Mouse (Mus musculus): ENCODE measurements at regions not wholly inside any gene's neighbourhood (a gene's known extent, or its start where the extent isn't known, plus 50 kb on each side); places are given as distances from the start of the nearest gene placed in this dataset.

DNA sequence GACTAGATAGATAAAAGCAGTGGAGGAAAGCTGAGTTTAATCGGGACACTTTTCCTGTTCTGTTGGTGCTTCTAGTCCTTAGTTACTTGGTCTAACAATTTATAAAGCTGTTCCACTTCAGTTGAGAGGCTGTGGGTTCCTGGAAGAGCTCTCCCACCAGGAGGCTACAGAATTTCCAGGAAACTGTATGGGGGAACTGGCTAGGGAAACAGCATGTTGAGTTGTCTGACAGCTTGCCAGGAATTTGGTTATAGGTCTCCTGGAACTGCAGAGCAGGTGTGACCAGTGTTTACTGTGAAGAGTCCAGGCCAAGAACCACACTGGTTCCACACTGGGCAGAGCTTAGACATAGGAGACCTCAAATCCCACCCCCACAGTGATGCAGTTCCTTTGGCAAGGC is 65.0 kb upstream of the Pik3cg start:
- DNase-seq: no peak
- no peak overlapping the region for H3K4me3 ChIP-seq (replicated peaks; ENCODE audit: insufficient read depth, low read depth, low read length)
- H3K27ac ChIP-seq (ENCODE audit: insufficient read depth, low read length): no peak overlapping the region
- TF ChIP-seq POLR2A (IDR thresholded peaks at IDR 0.05; ENCODE audit: borderline replicate concordance, insufficient read depth, low read length) (no peak), CTCF (IDR thresholded peaks at IDR 0.05; ENCODE audit: borderline replicate concordance, insufficient read depth, low read depth, low read length) (no peak)
- H3K4me1 ChIP-seq (ENCODE audit: control insufficient read depth, insufficient read depth, low read length): no peaks in the 10 kb centered on the region
- WGBS: 91% methylated on average over 1 of the region's 1 CpGs
- H3K27me3 ChIP-seq (ENCODE audit: control insufficient read depth, insufficient read depth, low read length): no peaks in the 10 kb centered on the region

GRCm38 (mm10) chr12:32279861-32280260 is 71.4 kb upstream of the Pik3cg start:
- Histone ChIP-seq H3K4me3 (replicated peaks; ENCODE audit: insufficient read depth, low read depth, low read length) (no peak overlapping the region), H3K4me1 (ENCODE audit: control insufficient read depth, insufficient read depth, low read length) (no peaks in the 10 kb centered on the region; the same call in 1 of the 2 replicates), H3K27ac (ENCODE audit: insufficient read depth, low read length) (no peak overlapping the region), H3K27me3 (ENCODE audit: control insufficient read depth, insufficient read depth, low read length) (no peaks in the 10 kb centered on the region)
- no peak for TF ChIP-seq CTCF (IDR thresholded peaks at IDR 0.05; ENCODE audit: borderline replicate concordance, insufficient read depth, low read depth, low read length)
- no peak for TF ChIP-seq POLR2A (IDR thresholded peaks at IDR 0.05; ENCODE audit: borderline replicate concordance, insufficient read depth, low read length)
- no peak for DNase-seq
- WGBS: 9% methylated on average over 4 of the region's 4 CpGs

DNA sequence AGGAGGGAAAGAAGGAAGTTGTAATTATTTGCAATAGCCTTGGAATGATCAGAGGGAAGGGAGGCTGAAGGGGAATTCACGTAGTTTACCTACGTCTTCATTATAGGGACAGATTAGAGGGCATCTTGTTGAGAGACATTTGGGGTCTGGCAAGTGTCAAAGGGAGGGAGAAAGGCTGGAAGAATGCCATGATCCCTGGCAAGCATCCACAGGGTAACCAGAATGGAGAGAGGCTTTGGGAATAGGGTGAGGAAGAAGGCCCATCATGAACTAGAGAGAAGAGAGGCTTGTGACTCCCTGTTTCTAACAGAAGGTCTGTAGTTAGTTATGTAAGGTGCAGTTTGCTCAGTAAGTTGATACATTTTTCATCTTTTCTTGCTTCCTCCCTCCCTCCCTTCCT is 71.8 kb upstream of the Pik3cg start:
- Histone ChIP-seq H3K27ac (ENCODE audit: insufficient read depth, low read length) (no peak overlapping the region), H3K27me3 (ENCODE audit: control insufficient read depth, insufficient read depth, low read length) (no peaks in the 10 kb centered on the region), H3K4me3 (replicated peaks; ENCODE audit: insufficient read depth, low read depth, low read length) (no peak overlapping the region), H3K4me1 (ENCODE audit: control insufficient read depth, insufficient read depth, low read length) (no peaks in the 10 kb centered on the region; the same call in 1 of the 2 replicates)
- WGBS: 28% methylated on average over 2 of the region's 2 CpGs
- no peak for DNase-seq
- TF ChIP-seq POLR2A (IDR thresholded peaks at IDR 0.05; ENCODE audit: borderline replicate concordance, insufficient read depth, low read length) (no peak), CTCF (IDR thresholded peaks at IDR 0.05; ENCODE audit: borderline replicate concordance, insufficient read depth, low read depth, low read length) (no peak)

GRCm38 (mm10) chr12:32282371-32283163 is 74.1 kb upstream of the Pik3cg start:
- H3K4me1 ChIP-seq (ENCODE audit: control insufficient read depth, insufficient read depth, low read length): no peaks in the 10 kb centered on the region; the same call in 1 of the 2 replicates
- no peak overlapping the region for H3K4me3 ChIP-seq (replicated peaks; ENCODE audit: insufficient read depth, low read depth, low read length)
- WGBS: 76% methylated on average over 5 of the region's 5 CpGs
- no peak for TF ChIP-seq POLR2A (IDR thresholded peaks at IDR 0.05; ENCODE audit: borderline replicate concordance, insufficient read depth, low read length)
- no peak for TF ChIP-seq CTCF (IDR thresholded peaks at IDR 0.05; ENCODE audit: borderline replicate concordance, insufficient read depth, low read depth, low read length)
- H3K27ac ChIP-seq (ENCODE audit: insufficient read depth, low read length): no peak overlapping the region
- no peaks in the 10 kb centered on the region for H3K27me3 ChIP-seq (ENCODE audit: control insufficient read depth, insufficient read depth, low read length)
- DNase-seq: no peak

DNA sequence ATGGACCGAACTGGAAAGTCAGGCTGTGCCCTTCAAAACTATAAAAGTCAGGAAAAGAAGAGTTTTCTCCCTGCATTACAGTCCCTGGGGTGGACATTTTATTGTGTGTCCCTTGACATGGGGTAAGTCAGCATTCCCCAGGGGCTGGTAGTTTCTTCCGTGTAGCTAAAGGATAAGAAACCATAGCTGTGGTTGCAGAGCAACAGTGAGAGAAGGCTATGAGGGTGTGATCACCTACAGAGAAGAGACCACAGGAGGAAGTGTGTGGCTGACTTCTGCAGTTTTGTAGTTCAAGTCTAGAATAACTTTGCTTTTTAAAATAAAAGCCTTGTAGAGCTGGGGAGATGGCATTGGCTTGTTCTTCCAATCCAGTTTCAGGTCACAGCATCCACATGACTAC is 76.6 kb upstream of the Pik3cg start:
- Histone ChIP-seq H3K27me3 (ENCODE audit: control insufficient read depth, insufficient read depth, low read length) (no peaks in the 10 kb centered on the region), H3K4me3 (replicated peaks; ENCODE audit: insufficient read depth, low read depth, low read length) (no peak overlapping the region), H3K4me1 (ENCODE audit: control insufficient read depth, insufficient read depth, low read length) (no peaks in the 10 kb centered on the region), H3K27ac (ENCODE audit: insufficient read depth, low read length) (no peak overlapping the region)
- 70% methylated on average over 2 of the region's 2 CpGs for WGBS
- no peak for DNase-seq
- TF ChIP-seq CTCF (IDR thresholded peaks at IDR 0.05; ENCODE audit: borderline replicate concordance, insufficient read depth, low read depth, low read length) (no peak), POLR2A (IDR thresholded peaks at IDR 0.05; ENCODE audit: borderline replicate concordance, insufficient read depth, low read length) (no peak)

- Histone ChIP-seq H3K27me3 (ENCODE audit: control insufficient read depth, insufficient read depth, low read length) (no peaks in the 10 kb centered on the region), H3K27ac (ENCODE audit: insufficient read depth, low read length) (no peak overlapping the region), H3K4me3 (replicated peaks; ENCODE audit: insufficient read depth, low read depth, low read length) (no peak overlapping the region), H3K4me1 (ENCODE audit: control insufficient read depth, insufficient read depth, low read length) (no peaks in the 10 kb centered on the region)
- 21% methylated on average over 5 of the region's 5 CpGs for WGBS
- TF ChIP-seq CTCF (IDR thresholded peaks at IDR 0.05; ENCODE audit: borderline replicate concordance, insufficient read depth, low read depth, low read length) (no peak), POLR2A (IDR thresholded peaks at IDR 0.05; ENCODE audit: borderline replicate concordance, insufficient read depth, low read length) (no peak)
- DNase-seq: no peak
These were observed 78.2 kb upstream of the Pik3cg start for GRCm38 (mm10) chr12:32286652-32287051.

DNA sequence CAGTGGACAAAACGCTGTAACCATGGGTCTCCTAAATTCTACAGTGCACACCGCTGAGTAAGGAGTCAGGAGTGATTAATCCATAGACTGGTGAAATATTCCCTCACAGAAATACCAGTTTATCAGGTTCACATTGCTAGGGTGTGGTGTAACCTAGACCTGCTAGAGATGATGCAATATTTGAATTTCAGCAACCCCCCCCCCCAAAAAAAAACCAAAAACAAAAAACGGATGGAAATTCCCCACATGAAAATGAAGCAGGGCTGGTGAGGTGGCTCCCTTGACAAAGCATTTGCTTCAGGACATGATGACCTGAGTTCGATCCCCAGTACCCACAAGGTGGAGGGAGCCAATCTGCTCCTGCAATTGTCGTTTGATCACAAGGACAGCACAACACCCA is 82.7 kb upstream of the Pik3cg start:
- Histone ChIP-seq H3K27me3 (ENCODE audit: control insufficient read depth, insufficient read depth, low read length) (no peaks in the 10 kb centered on the region), H3K4me1 (ENCODE audit: control insufficient read depth, insufficient read depth, low read length) (no peaks in the 10 kb centered on the region), H3K27ac (ENCODE audit: insufficient read depth, low read length) (no peak overlapping the region), H3K4me3 (replicated peaks; ENCODE audit: insufficient read depth, low read depth, low read length) (no peak overlapping the region)
- no peak for DNase-seq
- WGBS: 82% methylated on average over 5 of the region's 5 CpGs
- no peak for TF ChIP-seq POLR2A (IDR thresholded peaks at IDR 0.05; ENCODE audit: borderline replicate concordance, insufficient read depth, low read length)
- no peak for TF ChIP-seq CTCF (IDR thresholded peaks at IDR 0.05; ENCODE audit: borderline replicate concordance, insufficient read depth, low read depth, low read length)

Data from cerebellum, adult 2 months (tissue).